Mouse (Mus musculus) thymus, postnatal 36 days (tissue): Measurements from ENCODE around the gene Pafah1b3.

ENCODE experiments used
- DNase-seq, 2 experiments: peaks; one replicate each; pipeline ENCODE4 v3.0.0; 2022; ENCODE audit warnings: mixed read lengths in 2 of 2

The Pafah1b3 gene

DNA sequence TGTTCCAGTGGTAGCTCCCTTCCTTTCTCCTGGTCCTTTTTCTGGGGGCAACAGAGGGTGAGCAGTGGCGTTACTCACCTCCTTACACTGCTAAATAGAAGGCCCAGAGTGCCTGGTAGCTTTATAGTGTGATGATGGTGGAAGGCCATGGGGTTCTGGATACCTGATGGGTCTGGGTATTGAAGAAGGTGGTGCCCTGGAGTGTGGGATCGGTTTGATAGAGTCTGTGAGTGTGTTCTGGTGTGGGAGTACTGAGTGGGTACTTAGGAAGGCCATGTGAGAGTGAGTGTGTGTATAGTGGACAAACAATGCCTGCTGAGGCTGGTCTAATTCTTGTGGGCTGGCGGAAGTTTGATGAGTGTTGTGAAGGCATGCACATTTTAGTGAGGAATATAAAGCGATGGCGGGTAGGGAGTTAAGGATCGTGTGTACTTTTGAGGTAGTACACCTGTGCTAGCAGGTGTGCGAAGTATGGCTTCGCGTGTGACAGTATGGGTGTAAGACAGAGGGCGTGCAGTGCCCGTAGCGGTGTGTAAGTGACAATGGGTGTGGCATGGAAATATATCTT is 16.5 kb downstream of the Pafah1b3 start:
- no peak for DNase-seq

DNA sequence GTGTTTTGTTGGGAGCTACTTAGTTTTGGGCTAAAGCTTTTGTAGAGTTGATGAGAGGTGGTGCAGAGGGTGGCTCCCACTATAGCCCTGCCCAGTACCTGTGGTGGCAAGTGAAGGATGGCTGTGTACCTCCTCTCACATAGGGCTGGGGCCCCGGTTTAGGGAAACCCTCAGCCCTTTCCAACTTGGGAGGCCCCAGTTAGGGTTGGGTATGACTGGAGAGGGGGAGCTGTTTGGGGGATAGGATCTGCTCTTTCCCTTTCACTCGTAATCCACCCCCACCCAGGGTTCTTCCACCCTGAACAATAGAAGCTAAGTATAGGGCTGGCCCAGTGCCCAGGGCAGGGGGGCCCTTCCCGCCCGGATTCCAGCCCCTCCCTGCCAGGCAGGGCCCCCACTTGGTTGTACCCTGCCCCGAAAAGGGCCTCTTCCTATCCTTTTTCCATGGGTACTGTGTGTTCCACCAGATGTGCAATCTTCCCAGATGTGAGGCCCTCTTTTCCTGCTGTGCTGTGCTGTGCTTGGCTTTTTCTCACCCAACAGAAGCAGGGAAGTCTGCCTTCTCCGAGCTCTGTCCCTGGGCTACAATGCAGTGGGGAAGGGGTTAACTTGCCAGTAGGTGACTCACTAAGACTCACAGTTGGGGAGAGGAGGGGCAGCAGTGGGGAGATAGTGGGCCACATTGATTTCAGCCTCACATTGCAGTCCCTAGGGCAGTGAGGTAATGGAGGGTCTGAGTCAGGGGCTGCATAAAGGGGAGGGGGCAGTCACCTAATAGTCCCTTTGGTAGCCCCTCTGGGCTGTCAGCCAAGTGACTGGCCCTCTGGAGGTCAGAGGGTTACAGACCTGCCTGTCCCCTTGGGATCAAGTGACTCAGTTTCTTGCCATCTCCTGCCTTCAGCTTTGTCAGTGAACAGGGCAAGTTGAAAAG is 17.7 kb downstream of the Pafah1b3 start:
- DNase-seq = peak in 1 of 2 experiments; percentile 47

DNA sequence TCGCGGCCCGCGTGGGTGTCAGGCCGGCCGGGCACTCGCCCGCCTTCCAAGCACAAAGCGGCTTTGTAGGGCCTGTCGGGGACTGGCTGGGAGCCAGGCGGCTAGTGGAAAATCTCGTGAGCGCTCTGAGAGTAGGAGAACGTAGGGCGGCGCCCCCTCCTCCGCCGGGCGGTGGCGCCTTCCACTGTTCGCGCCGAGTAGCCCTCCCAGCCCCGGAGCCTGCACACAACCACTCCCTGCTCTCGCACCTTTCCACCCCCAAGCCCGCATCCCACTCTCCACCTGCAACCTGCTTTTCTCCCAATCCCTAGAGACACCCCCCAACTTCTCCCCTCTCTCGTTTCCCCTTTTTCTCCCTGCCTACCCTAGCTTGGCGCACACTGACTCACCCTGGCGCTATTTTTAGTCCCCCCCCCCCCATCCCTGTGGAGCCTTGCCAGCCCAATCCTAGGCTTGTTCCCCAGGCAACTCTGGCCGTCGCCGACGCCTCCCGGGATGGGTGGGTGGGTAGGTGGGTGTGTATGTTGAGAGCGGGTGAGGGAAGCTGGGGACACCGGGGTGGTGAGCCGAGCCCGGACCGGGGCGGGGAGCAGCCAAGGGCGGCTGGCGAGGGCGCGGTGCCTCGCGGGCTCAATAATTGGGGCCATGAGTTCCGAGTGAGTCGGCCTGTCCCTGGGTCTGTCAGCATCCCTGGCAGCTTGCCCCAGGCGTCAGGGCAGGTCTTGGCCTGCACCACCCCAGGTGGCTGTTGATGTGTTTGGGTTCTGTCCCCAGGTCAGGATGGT is 18.5 kb downstream of the Pafah1b3 start:
- peak; percentile 87 to 88 for DNase-seq

DNA sequence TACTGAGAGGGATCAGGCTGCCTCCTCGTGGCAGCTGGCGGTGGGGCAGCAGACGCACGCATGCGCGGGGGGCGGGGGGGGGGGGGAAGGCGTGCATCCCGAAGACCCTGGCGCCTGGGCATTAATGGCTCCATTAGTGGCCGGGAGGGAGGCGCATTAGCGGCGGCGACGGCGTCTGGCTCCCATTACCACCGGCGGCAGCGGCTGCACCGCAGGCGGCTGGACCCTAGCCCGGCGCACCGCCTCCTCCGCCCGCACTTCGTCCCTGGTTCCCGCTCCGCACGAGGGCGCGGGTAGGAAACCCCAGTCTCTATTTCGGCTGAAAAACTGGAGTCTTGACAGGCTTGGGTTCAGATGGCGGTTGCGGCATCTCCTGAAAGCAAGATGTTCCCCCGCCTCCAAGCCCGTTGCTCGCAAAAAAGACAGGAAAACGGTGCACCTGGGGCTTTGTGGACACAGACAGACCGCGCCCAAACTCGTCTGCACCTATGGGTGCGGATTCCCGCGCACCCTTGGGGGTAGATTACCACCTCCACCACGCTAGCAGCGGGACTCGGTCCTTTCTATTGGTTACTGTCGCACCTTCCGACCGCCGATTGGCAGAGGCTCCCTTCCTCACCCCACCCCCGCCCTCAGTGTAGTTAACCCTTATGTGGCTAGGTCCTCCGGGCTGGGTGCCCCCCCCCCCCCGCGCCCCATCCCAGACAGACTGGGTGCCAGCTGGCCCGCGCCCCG is 19.3 kb downstream of the Pafah1b3 start:
- peak; percentile 88 to 95 for DNase-seq

DNA sequence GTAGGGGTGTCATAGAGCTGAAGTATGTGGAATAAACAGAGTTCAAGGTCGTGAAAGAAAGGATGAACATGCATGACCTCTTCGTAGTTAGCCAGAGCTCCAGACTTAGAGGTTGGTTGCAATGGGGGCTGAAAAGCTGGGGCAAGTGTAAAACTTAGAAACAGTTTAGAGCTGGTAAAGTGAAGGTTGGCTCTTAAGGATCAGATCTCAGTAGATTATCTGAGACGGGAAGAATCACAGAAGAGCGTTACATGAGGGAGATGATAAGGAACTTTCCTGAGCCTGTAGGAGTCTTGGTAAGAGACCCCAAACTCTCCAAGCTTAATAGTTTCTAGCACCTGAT is 19.8 kb downstream of the Pafah1b3 start:
- no peak for DNase-seq

DNA sequence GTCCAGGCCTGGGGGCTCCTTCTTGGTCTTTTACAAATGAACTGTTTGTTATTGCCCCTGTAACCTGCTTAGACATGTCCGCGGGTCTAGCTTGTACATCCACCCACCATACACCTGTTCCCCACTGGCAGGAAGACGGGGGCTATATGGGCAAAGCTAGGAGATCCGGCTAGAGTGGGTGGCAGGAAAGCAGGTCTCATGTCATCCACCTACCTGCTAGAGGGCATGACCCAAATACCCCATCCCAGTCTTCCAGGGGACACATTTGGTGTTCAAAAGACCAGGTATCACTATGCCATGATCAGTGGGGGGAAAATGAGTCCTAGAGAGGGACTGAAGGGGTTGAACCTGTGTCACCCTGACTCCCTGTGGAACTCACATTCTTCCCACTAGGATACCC is 20.4 kb downstream of the Pafah1b3 start:
- peak in 1 of 2 experiments; percentile 47 for DNase-seq

DNA sequence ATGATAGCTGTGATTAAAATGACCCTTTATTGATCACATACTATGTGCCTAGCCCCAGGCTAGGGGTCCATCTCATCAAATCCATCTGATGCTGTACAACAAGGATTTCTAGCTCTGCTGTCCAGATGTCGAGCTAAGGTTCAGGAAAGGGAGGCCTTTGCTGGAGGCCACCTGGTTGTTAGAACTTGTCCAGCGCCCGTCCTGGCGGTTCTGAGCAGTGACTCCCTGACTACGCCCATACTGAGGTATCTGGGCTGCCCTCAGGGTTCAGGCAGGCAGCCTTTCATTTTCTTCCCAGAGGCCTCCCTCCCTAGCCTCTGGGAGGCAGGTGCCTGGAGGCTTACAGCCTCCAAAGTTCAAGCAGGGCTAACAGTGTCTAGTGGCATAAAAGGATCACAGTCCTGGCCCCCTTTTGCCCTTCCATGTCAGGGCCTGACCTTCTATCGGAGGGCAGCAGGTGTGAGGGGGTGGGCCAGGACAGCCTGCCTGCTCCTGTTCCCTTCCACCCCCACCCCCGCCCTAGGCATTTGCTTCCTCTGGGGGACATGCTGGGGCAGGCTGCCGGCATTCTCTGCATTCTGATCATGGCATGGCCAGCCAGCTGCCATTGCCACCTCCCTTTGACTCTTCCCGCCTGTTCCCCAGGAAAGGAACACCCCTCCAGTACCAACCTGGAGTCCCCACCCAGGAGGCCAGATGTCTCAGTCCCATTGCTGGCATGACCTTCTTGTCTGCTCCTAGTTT is 22.1 kb downstream of the Pafah1b3 start:
- DNase-seq = peak in 1 of 2 experiments; percentile 14

DNA sequence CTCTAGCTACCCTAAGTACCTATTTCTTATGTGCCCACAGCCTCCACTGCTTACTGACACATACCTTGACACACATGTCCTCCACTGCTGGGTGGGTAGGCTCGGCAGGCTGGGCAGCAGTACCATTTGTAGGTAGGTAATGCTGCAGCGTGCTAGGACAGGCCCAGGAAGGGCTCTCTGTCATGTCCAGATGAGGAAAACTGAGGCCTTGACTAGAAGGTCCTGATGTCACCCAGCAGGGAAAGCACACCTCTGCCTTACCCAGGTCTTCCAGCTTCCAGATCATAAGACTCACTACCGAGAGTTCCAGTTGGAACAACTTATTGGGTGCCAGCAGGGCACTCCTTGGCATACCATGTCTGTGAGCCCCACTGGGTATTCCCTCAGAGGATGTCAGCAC is 22.8 kb downstream of the Pafah1b3 start:
- no peak for DNase-seq

DNA sequence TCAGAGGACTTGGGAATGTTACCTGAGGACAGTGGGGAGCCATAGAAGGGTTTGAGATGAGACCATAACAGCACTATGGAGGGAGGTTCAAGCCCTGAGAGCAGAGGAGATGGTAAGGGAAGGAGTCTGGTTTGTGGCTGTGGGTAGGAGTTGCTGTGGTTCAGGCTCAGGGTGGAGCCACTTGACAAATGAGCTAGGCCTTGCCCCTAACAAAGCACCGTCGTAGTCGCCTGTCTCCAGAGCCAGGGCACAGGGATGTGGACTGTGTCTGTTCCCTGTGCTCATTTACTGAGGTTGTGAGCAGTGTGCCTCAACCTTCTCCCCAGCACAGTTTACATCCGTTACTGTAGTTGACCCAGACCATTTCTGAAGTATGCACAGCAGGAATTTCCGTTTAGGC is 23.2 kb downstream of the Pafah1b3 start:
- peak in 1 of 2 experiments; percentile 41 for DNase-seq

DNA sequence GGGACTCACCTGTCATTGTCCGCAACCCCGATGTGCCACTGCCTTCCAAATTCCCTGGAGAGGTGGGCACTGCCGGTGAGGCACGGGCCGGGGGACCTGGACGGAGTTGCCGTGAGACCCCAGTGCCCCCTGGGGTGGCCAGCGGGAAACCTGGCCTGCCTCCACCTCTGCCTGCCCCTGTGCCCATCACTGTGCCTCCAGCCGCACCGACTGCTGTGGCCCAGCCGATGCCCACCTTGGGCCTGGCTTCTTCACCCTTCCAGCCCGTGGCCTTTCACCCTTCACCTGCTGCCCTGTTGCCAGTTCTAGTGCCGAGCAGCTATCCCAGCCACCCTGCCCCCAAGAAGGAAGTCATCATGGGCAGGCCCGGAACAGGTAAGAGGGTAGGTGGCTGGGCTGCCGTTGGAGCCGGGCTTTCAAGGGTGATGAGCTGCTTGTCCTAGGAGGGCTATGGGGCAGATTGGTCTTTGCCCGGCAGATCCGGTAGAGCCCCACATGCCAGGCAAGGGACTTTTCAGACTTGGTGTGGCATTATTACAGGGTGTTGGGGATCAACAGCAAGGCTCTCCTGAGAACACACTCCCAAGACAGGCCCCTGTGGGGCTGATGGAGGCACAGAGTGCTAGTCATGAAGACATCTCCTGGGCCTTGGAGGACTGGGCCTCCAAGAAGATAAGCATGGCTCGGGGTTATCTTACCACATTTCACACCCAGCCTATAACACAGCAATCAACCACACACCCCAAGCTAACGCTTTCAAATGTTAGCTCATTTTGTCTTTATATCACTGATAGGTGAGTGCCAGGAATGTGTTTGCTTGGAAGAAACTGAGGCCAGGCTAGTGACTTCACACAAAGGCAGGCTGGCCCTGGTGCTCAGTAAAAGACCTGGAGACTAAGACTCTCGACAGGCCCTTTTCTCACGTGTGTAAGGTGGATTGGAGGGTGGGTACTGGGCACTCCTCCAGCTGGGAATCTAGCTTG is 24.2 kb downstream of the Pafah1b3 start:
- DNase-seq = peak in 1 of 2 experiments; percentile 26

DNA sequence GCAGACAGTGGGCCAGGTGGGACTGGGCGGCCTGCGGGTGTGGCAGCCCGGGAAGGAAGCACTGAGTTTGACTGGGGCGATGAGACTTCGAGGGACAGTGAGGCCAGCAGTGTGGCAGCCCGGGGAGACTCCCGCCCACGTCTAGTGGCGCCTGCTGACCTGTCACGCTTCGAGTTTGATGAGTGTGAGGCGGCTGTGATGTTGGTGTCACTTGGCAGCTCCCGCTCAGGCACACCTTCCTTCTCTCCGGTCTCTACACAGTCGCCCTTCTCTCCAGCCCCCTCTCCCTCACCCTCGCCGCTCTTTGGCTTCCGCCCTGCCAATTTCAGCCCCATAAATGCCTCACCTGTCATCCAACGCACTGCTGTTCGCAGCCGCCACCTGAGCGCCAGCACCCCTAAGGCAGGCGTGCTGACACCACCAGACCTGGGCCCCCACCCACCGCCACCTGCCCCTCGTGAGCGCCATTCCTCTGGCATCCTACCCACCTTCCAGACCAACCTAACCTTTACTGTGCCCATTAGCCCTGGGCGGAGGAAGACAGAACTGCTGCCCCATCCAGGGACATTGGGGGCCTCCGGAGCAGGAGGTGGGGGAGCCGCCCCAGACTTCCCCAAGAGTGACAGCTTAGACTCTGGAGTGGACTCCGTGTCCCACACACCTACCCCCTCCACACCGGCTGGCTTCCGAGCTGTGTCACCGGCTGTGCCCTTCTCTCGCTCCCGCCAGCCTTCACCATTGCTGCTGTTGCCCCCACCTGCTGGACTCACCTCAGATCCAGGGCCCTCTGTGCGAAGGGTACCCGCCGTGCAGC is 25.1 kb downstream of the Pafah1b3 start:
- peak in 1 of 2 experiments; percentile 23 for DNase-seq

DNA sequence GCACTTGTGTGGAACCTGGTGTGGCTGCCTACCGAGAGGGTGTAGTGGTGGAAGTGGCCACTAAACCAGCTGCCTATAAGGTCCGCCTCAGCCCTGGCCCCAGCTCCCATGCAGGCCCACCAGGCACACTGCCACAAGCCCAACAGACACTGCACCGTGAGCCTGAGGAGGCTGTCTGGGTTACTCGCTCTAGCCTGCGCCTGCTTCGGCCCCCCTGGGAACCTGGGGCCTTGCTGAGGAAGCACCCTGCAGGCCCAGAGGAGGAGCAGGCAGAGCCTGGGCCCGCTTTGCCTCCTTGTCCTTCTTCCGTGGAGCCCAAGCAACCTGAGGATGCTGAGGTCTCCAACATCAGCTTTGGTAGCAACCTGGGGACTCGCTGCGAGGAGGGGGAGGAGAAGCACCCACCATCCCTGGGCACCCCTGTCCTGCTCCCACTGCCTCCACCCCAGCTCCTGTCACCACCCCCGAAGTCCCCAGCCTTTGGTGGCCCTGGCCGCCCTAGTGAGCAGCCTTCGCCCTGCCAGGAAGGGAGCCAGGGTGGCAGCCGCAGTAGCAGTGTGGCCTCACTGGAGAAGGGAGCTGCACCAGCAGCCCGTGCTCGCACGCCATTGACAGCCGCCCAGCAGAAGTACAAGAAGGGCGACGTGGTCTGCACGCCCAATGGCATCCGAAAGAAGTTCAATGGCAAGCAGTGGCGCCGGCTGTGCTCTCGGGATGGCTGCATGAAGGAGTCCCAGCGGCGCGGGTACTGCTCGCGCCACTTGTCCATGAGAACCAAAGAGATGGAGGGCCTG is 25.9 kb downstream of the Pafah1b3 start:
- DNase-seq = peak in 1 of 2 experiments; percentile 20

DNA sequence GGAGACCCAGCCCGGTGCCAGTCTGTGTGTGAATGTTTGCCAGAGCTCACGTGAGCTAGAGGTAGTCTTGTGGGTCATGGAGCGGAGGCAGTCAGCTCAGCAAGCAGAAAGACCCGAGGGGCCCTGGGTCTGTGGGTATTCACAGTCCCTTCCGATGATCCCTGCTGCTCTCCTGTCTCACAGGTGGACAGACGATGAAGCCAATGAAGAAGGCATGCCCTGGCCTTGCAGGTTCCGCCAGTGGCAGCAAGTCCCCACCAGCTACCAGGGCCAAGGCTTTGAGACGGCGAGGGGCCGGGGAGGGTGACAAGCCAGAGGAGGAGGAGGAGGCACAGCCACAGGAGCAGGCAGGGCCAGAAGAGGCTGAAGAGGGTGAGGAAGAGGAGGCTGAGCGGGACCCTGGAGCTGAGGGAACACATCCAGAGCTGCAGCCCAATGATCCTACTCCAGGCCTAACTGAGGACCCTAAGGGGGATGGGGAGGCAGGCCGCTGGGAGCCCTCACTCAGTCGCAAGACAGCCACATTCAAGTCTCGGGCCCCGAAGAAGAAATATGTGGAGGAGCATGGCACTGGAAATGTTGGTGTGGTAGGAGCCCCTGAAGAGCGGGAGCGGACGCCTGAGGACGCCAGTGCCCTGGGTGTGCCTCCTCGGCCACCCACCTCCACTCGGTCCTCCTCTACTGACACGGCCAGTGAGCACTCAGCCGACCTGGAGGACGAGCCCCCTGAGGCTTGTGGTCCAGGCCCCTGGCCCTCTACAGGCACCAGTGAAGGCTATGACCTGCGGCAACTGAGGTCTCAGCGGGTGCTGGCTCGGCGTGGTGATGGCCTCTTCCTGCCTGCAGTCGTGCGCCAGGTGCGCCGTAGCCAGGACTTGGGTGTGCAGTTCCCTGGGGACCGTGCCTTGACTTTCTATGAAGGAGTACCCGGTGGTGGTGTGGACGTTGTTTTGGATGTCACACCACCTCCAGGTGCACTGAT is 26.8 kb downstream of the Pafah1b3 start:
- peak in 1 of 2 experiments; percentile 29 for DNase-seq

DNA sequence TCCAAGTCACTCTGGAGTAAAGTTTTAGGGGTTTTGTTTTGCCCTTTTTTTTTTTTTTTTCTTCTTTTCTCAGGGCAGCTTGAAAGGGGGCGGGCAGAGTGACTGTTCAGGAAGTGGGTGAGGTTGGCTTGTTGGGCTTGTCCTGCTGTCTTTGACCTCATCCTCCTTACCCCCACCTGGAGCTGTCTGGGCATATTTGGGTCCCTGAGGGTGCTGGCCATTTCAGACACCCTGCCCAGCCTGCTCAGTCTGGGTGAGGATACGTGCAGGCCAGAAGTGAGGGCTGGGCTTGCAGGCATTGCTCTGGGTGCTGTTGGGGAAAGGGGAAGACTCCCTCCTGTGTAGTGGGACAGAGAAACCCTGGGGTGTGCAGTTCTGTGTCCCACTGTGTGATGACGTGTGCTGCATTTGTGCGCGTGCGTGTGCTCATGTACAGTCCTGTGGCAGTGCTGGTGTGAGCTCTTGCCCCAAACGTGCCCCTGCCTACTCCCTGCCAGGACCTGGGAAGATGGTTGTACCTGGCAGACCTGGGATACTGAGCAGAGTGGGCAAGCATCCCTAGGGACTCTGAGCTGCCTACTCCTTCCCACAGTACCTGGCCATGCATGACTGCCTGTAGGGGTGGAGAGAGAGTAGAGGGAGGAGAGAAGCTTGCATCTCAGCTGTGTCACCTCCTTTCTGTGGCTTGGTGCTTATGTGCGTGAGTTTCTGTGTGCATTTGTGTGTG is 28.1 kb downstream of the Pafah1b3 start:
- DNase-seq = peak; percentile 47 to 51

DNA sequence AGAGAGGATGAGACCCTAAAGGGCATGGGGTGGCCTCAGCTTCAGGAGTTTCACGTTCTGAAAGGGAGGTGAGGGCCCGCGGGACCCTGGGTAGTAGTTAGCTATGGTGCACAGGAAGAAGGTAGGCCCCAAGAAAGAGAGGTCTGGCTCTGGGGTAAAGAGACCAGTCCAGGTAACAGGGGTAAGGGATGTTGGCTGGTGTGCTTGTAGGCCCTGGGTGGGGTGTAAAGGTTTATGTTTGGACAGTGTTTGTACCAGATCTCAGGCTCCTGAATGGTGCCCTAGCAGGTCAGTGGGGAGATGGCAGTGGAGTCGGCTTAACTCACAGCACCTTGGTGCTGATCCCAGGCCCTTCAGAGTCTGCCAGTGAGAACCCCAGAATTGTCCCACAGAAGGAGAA is 28.8 kb downstream of the Pafah1b3 start:
- peak; percentile 41 to 46 for DNase-seq

DNA sequence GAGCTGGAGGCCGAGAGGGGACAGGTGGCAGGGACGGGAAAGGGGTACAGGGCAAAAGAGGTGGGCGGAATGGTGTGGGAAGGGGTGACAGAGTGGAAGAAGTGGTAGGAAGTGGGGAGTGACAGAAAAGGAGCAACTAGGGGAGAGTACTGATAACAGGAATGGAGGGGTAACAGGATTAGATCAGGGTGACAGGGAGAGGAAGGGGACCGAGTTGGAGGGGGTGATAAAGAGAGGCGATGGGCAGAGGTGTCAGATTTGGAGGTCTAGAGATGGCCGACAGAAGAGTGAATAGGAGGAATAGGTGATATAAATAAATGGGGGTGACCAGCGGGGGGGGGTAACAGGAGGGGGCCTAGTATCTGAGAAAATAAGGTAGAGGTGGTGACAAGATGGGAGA is 29.2 kb downstream of the Pafah1b3 start:
- DNase-seq = no peak
